Mouse (Mus musculus) embryo, embryonic 10.5 days (tissue): Measurements from ENCODE around the gene Myrfl.

Source experiments
- DNase-seq: peaks from one replicate; pipeline ENCODE4 v3.0.0-alpha.2; 2015; ENCODE audit warnings: low spot score

Myrfl gene

DNA sequence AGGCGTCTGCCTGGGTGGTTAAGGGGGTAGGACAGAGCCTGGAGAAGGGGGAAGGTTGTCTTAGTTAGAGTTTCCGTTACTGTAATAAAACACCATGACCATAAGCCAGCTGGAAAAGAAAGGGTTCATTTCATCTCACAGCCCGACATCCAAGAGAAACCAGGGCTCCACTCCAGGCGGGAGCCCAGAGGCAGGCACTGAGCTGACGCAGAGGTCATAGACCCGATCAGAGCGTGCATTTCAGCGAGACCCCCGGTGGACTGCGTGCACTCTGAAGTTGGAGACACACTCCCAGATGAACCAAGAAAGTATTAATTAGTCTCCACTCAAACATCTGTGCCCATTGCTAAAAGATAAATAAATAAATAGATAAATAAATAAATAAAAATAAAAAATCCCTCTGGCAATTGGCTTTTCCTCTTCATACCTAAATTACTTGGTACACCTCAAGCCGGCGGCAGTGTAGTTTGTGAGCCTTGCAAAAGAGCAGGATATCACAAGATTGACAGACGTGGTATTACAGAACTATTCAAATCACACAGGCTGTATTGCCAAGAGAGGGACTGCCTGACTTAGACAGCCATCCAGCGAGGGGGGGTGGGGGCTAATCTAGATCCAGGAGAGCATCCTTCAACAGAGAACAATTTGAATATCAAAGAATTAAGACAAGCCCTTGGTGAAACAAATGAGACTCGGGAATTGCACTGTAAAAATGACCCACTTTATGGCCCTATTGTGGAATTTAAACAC is 81.2 kb downstream of the Myrfl start:
- no peak for DNase-seq

DNA sequence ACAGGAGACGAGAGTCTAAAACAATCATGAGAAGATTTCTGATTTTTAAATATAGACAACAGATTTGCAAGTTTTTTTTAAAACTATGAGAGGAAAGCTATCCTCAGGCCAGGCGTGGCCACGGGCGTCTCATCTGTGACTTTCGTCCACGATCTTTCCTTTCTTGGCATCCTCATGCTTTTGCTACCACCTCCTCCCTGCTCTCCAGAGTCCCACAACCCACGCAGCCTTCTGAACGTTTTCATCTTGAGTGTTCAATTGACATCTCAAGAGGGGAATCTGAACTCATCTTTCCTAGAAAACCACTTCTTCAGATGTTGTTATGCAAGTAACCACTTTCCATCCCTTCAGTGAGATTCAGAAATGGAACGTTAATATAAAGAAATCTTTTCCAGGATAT is 83.6 kb downstream of the Myrfl start:
- DNase-seq: no peak

DNA sequence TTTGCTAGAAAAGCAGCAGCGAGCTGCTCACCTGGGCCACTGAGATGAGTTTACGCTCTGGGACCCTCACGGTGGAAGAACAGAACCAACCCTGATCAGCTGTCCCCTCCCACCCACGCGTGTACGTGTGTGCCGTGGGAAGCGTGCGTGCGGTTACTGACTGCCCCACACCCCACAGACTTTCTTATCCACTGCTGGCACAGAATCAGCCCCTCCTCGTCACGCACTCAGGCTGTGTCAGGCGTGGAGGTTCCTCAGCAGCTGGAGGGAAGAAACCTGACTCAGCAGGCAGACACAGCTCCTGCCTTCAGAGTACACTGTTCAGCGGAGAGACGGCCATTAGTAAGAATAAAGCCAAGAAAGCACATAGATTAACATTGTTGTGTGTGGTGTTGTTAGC is 86.0 kb downstream of the Myrfl start:
- DNase-seq: no peak

DNA sequence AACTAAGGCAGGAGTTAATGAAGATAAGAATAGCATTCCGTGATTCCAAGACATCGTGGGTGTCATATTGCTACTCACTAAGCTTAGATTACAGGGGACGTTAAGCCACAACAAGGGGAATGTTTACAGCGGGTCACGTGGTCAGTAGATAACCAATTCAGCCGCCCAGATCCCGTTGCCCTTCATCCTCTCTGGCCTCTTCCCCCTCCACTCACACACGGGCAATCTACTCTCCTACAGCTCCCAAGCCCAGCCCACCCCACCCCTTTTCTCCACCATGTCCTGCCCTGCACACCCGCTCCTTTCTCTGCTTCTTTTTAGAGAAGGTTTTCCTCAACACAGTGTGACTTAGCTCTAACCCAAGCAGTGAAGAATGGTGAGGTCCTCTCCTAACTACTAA is 87.3 kb downstream of the Myrfl start:
- DNase-seq: no peak

GRCm38 (mm10) chr10:116808556-116809353 is 88.0 kb downstream of the Myrfl start:
- no peak for DNase-seq

DNA sequence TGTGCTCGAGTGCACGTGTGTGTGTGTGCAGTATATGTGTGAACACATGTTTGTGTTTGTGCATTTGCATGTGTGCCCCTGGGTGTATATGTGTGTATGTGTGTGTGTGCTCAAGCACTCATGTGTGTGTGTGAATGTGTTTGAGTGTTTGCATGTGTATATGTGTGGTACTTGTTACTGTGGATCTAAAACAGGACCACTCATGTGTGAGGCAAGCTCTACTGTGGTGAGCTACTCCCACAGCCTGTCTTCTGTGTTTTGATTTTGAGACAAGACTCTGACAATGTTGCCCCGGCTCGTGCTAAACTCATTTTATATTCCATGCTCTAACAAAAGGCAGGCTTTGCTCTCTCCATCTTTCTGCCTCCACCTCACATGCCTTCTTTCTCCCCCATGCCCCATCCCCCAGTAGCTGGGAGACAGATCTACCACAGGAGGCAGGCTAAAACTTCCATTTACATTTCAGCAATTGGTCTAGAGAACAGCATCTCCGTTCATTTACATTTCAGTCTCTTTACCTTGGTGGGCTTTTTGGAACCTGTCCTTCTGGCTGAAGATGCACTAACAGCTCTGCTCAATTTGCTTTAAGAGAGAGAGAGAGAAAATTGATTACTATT is 94.4 kb downstream of the Myrfl start:
- no peak for DNase-seq

- no peak for DNase-seq
Observed at GRCm38 (mm10) chr10:116801281-116801680, 95.4 kb downstream of the Myrfl start.

DNA sequence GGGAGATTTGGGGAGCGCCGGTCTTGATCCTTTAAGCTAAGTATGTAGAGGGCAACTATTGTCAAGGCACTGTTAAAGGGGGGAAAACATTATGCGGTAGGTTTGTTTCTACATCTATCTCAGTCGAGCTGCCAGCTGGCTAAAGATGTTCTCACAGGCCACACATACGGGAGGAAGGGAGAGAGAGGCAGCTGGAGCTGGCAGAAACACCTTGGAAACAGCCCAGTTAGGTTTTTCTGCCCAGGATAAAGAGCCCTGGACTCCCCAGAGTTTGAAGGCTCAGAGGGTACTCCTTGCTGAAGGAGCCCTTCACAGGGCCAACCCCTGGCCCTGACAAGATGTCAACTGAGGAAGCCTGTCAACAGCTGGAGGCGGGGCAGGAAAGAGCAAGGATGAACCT is 100.7 kb downstream of the Myrfl start:
- DNase-seq: no peak

- peak; percentile 66 for DNase-seq
Observed at GRCm38 (mm10) chr10:116789096-116789495, 107.6 kb downstream of the Myrfl start.

DNA sequence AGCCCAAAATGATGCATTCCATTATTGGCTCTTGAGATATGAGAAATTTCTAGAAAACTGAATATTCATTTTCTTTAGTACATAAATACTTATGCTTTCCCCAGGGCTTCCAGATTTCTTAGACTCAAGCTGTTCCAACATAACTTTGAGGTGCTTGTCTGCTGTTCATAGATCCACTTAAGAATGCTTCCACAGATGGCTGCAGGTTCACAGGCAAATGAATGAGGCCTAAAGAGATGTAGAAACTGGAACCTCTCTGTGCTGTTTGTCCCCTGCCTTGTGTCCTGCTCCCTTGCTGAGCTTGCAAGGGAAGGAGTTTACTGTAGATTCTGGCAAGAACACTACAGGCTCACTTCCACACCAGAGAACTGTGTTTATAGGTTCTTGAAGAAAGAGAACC is 108.3 kb downstream of the Myrfl start:
- no peak for DNase-seq

DNA sequence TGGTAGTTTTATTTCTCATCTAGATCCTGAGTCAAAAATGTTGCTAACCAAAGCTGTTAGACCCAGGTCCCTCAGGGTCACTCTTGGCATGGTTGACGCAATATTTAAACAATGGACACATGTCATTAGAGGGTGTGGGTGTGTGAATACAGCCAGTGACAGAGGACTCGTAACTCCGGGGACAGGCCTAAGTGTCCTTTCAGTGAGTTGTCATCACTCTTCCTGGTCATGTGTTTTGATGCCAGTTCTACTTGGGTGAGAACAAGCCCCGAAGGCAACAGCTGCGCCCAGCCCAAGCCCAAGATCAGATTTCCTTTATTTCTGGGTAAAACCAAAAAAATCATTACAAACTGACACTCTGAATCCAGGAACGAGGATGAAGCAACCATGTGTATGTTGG is 112.6 kb downstream of the Myrfl start:
- no peak for DNase-seq

- no peak for DNase-seq
Observed at GRCm38 (mm10) chr10:116783020-116783419, 113.7 kb downstream of the Myrfl start.

- DNase-seq: no peak
Observed at GRCm38 (mm10) chr10:116777947-116778346, 118.8 kb downstream of the Myrfl start.

- no peak for DNase-seq
Observed at GRCm38 (mm10) chr10:116776846-116777245, 119.9 kb downstream of the Myrfl start.

GRCm38 (mm10) chr10:116773846-116774750 is 122.6 kb downstream of the Myrfl start:
- no peak for DNase-seq

- DNase-seq: no peak
Observed at GRCm38 (mm10) chr10:116771215-116771935, 125.3 kb downstream of the Myrfl start.

GRCm38 (mm10) chr10:116768642-116769041 is 128.1 kb downstream of the Myrfl start:
- DNase-seq: no peak

DNA sequence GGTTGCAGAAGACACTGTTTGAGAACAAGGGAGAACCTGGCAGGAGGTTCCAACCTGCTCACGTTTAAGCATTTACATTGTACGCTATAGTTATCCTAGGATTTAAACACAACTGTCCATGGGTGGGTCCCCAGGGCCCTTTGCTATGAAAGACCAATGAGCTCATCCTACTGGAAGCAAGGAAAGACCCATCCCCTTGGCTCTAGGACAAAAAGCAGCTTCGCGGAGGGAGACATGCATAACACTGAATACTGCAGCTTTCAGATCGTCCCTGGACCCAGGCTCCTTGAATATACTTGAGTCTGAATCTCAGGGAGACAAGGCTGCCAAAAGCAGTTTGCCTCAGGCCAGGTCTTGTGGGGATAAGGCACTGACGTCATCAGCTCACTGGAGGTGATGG is 130.2 kb downstream of the Myrfl start:
- no peak for DNase-seq

DNA sequence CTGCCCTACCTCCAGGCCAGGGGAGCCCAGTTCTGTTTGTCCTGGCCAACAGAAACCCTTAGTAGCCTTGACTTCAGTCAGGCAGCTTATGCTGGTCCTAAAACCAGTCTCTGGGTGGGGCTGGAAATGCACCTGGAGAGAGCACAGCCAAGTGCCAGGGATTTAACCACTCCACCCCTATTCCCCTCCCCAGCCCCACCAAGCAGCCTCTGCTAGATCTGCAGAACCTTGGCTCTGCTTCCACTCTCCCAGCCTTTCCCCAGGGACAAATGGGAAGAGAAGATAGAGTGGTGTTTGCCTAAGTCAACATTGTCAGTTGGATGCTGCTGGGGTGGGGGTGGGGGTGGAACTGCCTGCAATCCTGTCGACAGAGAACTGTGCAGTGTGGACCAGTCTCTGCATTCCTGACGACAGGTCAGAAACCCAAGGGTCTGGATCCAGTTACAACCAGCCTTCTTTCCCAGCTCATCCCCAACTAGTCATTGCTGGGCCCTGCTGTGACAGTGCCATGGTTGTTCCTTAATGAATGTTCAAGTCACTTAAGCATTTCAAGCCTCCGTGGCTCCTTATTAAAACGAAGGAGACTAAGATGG is 135.1 kb downstream of the Myrfl start:
- DNase-seq: no peak

DNA sequence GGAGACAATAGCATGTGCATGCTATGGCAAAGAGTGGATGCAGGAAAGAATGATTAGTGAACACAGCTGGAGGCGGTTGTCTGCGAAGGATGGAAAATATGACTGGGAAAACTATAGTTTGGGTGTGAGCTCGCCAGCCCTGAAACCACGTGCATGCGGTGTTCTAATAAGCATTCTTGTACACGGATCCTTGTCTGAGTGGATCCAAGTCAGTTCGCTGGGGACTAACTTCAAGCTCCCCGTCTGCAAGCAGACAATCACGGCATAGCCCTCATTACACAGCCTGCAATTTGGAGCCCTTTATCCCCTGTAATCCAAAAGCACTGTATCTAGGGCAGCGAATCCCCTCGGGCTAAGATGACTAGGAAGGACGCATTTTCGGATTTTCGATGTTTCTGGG is 136.2 kb downstream of the Myrfl start:
- DNase-seq: no peak

DNA sequence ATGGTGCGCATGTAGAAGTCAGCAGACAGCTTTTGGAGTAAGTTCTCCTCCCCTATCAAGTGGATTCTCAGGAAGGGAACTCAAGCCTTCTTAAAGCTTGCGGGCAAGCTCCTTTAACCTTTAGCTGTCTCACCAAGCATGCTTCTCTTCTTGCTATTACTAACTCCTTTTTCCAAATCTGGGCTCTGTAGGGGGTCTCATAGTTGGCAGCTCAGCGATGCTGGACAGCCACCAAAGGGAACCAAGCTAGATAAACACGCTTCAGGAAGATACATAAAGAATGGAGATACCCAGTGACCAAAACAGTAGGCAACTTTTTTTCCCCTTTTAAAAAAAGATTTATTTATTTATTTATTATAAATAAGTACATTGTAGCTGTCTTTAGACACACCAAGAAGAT is 136.9 kb downstream of the Myrfl start:
- no peak for DNase-seq
